Mouse (Mus musculus): ENCODE measurements around the gene Gm17359. TPM values are rescaled to one million over a fixed set of nuclear protein-coding genes. Genes with fewer than 3 reads are reported as not detected.

Gene Gm17359
- polyA plus RNA-seq, 1 experiment, result 297 TPM

DNA sequence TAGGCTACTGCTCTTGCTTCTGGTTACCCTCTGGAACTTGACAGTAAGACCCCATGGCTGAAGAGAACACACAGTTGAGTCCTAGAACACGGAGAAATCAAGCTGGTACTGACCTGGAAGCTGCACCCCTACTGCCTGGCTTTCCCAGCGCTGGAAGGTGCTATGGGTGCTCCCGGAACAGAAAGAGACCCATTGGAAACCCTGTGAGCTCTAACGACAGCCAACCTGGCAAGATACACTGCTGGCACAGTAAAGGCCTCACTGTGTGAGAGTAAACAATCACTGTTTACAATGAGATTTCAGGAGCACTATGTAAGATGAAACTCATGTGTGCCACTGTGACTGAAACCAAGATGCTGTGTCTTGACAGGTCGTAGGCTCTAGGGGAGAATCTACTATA, 78.6 kb downstream of the Gm17359 start:
- Histone ChIP-seq H3K27ac (ENCODE audit: control insufficient read depth, insufficient read depth, low read depth, low read length) (no peak overlapping the region), H3K4me1 (ENCODE audit: control insufficient read depth, insufficient read depth, low read length) (no peaks in the 10 kb centered on the region; the same call in 1 of the 2 replicates), H3K4me3 (ENCODE audit: control insufficient read depth, low read depth, low read length) (no peak overlapping the region), H3K36me3 (ENCODE audit: control insufficient read depth, insufficient read depth, low read length) (no peaks in the 10 kb centered on the region), H3K27me3 (ENCODE audit: control insufficient read depth, insufficient read depth, low read length) (no peaks in the 10 kb centered on the region)
- TF ChIP-seq CTCF (IDR thresholded peaks at IDR 0.05; ENCODE audit: control insufficient read depth, insufficient read depth, insufficient replicate concordance, low read depth, low read length) (no peak), POLR2A (IDR thresholded peaks at IDR 0.05; ENCODE audit: control insufficient read depth, low read depth, low read length) (no peak)

DNA sequence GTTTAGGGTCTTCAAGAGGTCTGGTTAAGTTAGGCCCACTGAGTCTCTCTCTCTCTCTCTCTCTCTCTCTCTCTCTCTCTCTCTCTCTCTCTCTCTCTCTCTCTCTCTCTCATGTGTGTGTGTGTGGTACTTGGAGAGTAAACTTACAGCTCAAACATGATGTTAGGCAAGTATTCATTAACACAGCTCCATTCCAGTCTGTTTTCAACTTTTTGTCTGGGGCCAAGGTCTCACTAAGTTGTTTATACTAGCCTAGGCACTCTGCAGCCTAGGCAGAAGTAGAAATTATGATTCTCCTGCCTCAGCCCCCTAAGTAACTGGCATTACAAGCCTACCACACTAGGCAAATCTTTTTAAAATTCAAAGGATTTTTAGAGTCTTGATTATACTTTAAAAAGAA, 79.5 kb downstream of the Gm17359 start:
- Histone ChIP-seq H3K36me3 (ENCODE audit: control insufficient read depth, insufficient read depth, low read length) (no peaks in the 10 kb centered on the region), H3K4me1 (ENCODE audit: control insufficient read depth, insufficient read depth, low read length) (no peaks in the 10 kb centered on the region; the same call in 1 of the 2 replicates), H3K27me3 (ENCODE audit: control insufficient read depth, insufficient read depth, low read length) (no peaks in the 10 kb centered on the region), H3K27ac (ENCODE audit: control insufficient read depth, insufficient read depth, low read depth, low read length) (no peak overlapping the region), H3K4me3 (ENCODE audit: control insufficient read depth, low read depth, low read length) (no peak overlapping the region)
- no peak for TF ChIP-seq POLR2A (IDR thresholded peaks at IDR 0.05; ENCODE audit: control insufficient read depth, low read depth, low read length)
- no peak for TF ChIP-seq CTCF (IDR thresholded peaks at IDR 0.05; ENCODE audit: control insufficient read depth, insufficient read depth, insufficient replicate concordance, low read depth, low read length)

DNA sequence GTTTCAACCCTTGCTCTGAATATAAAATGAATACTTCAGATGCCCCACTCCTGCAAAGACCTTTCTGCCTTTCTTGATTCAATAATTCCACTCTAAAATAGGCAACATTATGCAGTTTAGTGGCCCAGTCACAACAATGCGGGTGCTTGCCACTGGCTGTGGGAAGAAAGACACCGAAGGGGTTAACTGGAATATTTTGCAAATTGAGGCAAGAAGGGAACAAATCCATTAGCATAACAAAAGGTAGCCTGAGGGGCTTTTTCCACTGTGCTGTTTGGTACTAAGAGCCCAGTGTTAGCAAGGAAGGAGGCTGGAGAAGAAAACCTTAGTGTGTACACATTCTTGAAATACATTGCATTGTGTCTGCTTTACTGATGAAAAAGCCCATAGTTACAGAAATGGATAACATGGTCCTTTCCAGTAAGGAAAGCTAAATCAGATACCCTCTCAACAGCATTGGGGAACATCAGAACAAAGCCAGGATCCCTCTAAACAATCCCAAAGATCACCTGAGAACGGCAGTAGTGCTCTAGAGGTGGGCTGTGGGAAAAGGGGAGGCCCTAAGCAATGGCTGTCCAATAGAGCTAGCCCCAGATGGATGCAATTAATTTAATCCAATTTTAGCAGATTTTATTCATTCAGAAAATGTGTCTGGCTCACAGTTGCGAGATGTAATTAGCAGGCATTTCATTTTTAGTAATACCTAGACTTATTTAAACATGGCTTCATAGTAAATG, 80.7 kb downstream of the Gm17359 start:
- no peaks in the 10 kb centered on the region for H3K27me3 ChIP-seq (ENCODE audit: control insufficient read depth, insufficient read depth, low read length)
- H3K27ac ChIP-seq (ENCODE audit: control insufficient read depth, insufficient read depth, low read depth, low read length), result no peak overlapping the region
- H3K36me3 ChIP-seq (ENCODE audit: control insufficient read depth, insufficient read depth, low read length), result no peaks in the 10 kb centered on the region
- H3K4me3 ChIP-seq (ENCODE audit: control insufficient read depth, low read depth, low read length), result no peak overlapping the region
- TF ChIP-seq POLR2A (IDR thresholded peaks at IDR 0.05; ENCODE audit: control insufficient read depth, low read depth, low read length), result no peak
- no peak for TF ChIP-seq CTCF (IDR thresholded peaks at IDR 0.05; ENCODE audit: control insufficient read depth, insufficient read depth, insufficient replicate concordance, low read depth, low read length)
- H3K4me1 ChIP-seq (ENCODE audit: control insufficient read depth, insufficient read depth, low read length), result no peaks in the 10 kb centered on the region; the same call in 1 of the 2 replicates

DNA sequence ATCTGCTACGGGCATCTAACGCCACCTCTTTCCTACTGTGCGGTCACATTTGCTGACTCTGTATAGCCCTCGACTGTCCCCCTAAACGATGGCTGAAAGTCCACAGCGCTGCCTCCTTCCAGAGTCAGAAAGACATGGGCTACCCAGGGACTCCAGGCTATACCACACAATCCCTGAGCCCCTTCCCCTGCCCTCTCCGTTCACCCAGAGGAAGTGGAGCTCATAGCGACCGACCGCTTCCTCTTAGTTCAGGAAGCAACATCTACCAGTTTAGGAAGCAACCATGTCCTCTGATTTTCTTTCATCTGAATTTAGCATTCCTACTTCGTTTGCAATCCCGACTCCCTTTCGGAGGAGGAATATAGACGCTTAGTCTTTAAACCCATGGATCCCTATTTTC, 82.5 kb downstream of the Gm17359 start:
- Histone ChIP-seq H3K36me3 (ENCODE audit: control insufficient read depth, insufficient read depth, low read length) (no peaks in the 10 kb centered on the region), H3K27ac (ENCODE audit: control insufficient read depth, insufficient read depth, low read depth, low read length) (no peak overlapping the region), H3K4me3 (ENCODE audit: control insufficient read depth, low read depth, low read length) (peak overlapping the region; percentile 12), H3K4me1 (ENCODE audit: control insufficient read depth, insufficient read depth, low read length) (no peaks in the 10 kb centered on the region; the same call in 1 of the 2 replicates), H3K27me3 (ENCODE audit: control insufficient read depth, insufficient read depth, low read length) (no peaks in the 10 kb centered on the region)
- TF ChIP-seq CTCF (IDR thresholded peaks at IDR 0.05; ENCODE audit: control insufficient read depth, insufficient read depth, insufficient replicate concordance, low read depth, low read length) (no peak), POLR2A (IDR thresholded peaks at IDR 0.05; ENCODE audit: control insufficient read depth, low read depth, low read length) (no peak)

DNA sequence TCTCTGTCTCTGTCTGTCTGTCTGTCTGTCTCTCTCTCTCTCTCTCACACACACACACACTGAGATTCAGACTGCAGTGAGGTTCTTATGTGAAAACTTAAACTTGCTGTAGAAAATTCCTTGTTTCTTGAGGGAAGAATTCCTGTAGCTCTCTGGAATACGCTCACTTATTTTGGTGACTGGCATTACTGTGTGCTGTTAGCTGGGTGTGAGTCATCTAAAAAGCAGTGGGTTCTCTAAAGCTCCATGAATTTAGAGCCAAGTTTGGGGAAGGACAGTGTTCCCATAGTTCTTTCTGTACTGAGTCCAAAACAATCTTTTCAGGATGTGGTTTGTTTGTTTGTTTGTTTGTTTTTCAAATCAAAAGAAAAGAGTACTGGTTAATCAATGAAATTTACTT, 89.0 kb downstream of the Gm17359 start:
- H3K27me3 ChIP-seq (ENCODE audit: control insufficient read depth, insufficient read depth, low read length), result no peaks in the 10 kb centered on the region
- H3K4me3 ChIP-seq (ENCODE audit: control insufficient read depth, low read depth, low read length), result no peak overlapping the region
- no peaks in the 10 kb centered on the region for H3K4me1 ChIP-seq (ENCODE audit: control insufficient read depth, insufficient read depth, low read length)
- H3K27ac ChIP-seq (ENCODE audit: control insufficient read depth, insufficient read depth, low read depth, low read length), result no peak overlapping the region
- no peaks in the 10 kb centered on the region for H3K36me3 ChIP-seq (ENCODE audit: control insufficient read depth, insufficient read depth, low read length)
- TF ChIP-seq POLR2A (IDR thresholded peaks at IDR 0.05; ENCODE audit: control insufficient read depth, low read depth, low read length) (no peak), CTCF (IDR thresholded peaks at IDR 0.05; ENCODE audit: control insufficient read depth, insufficient read depth, insufficient replicate concordance, low read depth, low read length) (no peak)

DNA sequence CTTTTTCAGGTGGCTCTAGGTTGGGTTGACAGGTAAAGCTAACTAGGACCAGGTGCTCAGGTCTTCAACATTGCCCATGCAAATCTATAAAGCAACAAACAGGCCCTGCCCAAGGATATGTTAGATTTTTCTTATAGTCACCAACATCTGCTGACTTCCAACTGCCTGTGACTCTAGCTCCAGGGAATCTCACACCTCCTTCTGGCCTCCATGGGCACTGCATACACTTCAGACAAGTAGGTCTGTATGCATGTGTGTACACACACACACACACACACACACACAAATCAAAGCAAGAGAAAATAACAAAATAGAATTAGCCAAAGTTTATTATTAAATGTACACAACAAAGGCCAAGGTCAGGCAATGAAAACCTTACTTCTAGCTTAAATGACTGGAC, 97.1 kb downstream of the Gm17359 start:
- no peak for TF ChIP-seq POLR2A (IDR thresholded peaks at IDR 0.05; ENCODE audit: control insufficient read depth, low read depth, low read length)
- no peak overlapping the region for H3K27ac ChIP-seq (ENCODE audit: control insufficient read depth, insufficient read depth, low read depth, low read length)
- H3K36me3 ChIP-seq (ENCODE audit: control insufficient read depth, insufficient read depth, low read length), result no peaks in the 10 kb centered on the region
- no peak overlapping the region for H3K4me3 ChIP-seq (ENCODE audit: control insufficient read depth, low read depth, low read length)
- H3K4me1 ChIP-seq (ENCODE audit: control insufficient read depth, insufficient read depth, low read length), result no peaks in the 10 kb centered on the region
- no peaks in the 10 kb centered on the region for H3K27me3 ChIP-seq (ENCODE audit: control insufficient read depth, insufficient read depth, low read length)

DNA sequence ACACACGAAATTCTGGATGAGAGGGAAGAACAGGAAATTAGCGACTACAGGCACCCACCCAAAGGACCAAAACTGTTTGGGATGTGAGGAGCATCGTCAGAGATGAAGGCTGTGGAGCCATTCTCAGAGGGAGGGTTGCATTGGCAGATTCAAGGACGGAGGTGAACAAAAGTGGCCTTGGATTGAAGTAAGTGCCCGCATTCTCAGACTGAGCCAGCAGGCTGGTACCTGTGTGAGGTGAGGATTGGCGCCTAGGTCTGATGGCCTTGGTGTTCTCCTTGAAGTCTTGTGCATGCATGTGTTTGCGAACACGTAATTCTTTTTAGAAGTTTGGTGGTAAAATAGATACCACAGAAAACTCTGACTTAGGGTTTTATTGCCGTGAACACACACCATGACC, 98.0 kb downstream of the Gm17359 start:
- Histone ChIP-seq H3K27ac (ENCODE audit: control insufficient read depth, insufficient read depth, low read depth, low read length) (no peak overlapping the region), H3K27me3 (ENCODE audit: control insufficient read depth, insufficient read depth, low read length) (no peaks in the 10 kb centered on the region), H3K36me3 (ENCODE audit: control insufficient read depth, insufficient read depth, low read length) (no peaks in the 10 kb centered on the region), H3K4me1 (ENCODE audit: control insufficient read depth, insufficient read depth, low read length) (no peaks in the 10 kb centered on the region), H3K4me3 (ENCODE audit: control insufficient read depth, low read depth, low read length) (no peak overlapping the region)
- TF ChIP-seq CTCF (IDR thresholded peaks at IDR 0.05; ENCODE audit: control insufficient read depth, insufficient read depth, insufficient replicate concordance, low read depth, low read length), result no peak
- TF ChIP-seq POLR2A (IDR thresholded peaks at IDR 0.05; ENCODE audit: control insufficient read depth, low read depth, low read length), result no peak

Measured in testis, adult 2 months (tissue).